Mouse (Mus musculus) urinary bladder, postnatal 36 days (tissue): Measurements from ENCODE around the gene Rnase12.
A peak's percentile ranks its signal among the peaks of the same experiment; 100 is the strongest.

ENCODE experiments used
- DNase-seq, 2 experiments: peaks; one replicate each; pipeline ENCODE4 v3.0.0; 2022; ENCODE audit warnings: low spot score in 2 of 2, mixed read lengths in 1 of 2

Gene Rnase12

GRCm38 (mm10) chr14:51057401-51057831 is at the start of gene Rnase12:
TSS of gene Rnase12 (minus strand) at chr14:51057661.
- DNase-seq, result no peak

GRCm38 (mm10) chr14:51106449-51106967 is 49.0 kb upstream of the Rnase12 start:
- DNase-seq, result no peak

GRCm38 (mm10) chr14:51104366-51104765 is 46.9 kb upstream of the Rnase12 start:
- DNase-seq, result peak in 1 of 2 experiments; percentile 39

GRCm38 (mm10) chr14:51103217-51103616 is 45.8 kb upstream of the Rnase12 start:
- DNase-seq, result peak; percentile 72 to 73

- DNase-seq, result no peak
Observed at GRCm38 (mm10) chr14:51101284-51101683, 43.8 kb upstream of the Rnase12 start.

- DNase-seq, result no peak
Observed at GRCm38 (mm10) chr14:51098921-51099320, 41.5 kb upstream of the Rnase12 start.

GRCm38 (mm10) chr14:51098300-51098699 is 40.8 kb upstream of the Rnase12 start:
- DNase-seq, result peak; percentile 68 to 74

GRCm38 (mm10) chr14:51095736-51096524 is 38.5 kb upstream of the Rnase12 start:
- DNase-seq, result peak in 1 of 2 experiments; percentile 31

GRCm38 (mm10) chr14:51094921-51095320 is 37.5 kb upstream of the Rnase12 start:
- no peak for DNase-seq

GRCm38 (mm10) chr14:51094096-51094875 is 36.8 kb upstream of the Rnase12 start:
- peak in 1 of 2 experiments; percentile 66 for DNase-seq

- peak in 1 of 2 experiments; percentile 41 for DNase-seq
Observed at GRCm38 (mm10) chr14:51093496-51093895, 36.0 kb upstream of the Rnase12 start.

GRCm38 (mm10) chr14:51092073-51092620 is 34.7 kb upstream of the Rnase12 start:
- no peak for DNase-seq

GRCm38 (mm10) chr14:51090921-51091900 is 33.8 kb upstream of the Rnase12 start, which contains the start of the genes Rnase4 and Ang:
TSS of gene Rnase4 (plus strand) at chr14:51091077.
TSS of gene Ang (plus strand) at chr14:51091150.
- DNase-seq, result peak; percentile 63 to 76

GRCm38 (mm10) chr14:51090077-51090781 is 32.8 kb upstream of the Rnase12 start:
- peak; percentile 81 to 82 for DNase-seq

- no peak for DNase-seq
Observed at GRCm38 (mm10) chr14:51089674-51090076, 32.2 kb upstream of the Rnase12 start.

- peak; percentile 96 to 98 for DNase-seq
Observed at GRCm38 (mm10) chr14:51088970-51089673, 31.7 kb upstream of the Rnase12 start.

GRCm38 (mm10) chr14:51088166-51088969 is 30.9 kb upstream of the Rnase12 start:
- peak; percentile 71 to 81 for DNase-seq

- DNase-seq, result no peak
Observed at GRCm38 (mm10) chr14:51087762-51088161, 30.3 kb upstream of the Rnase12 start.

GRCm38 (mm10) chr14:51085911-51086310 is 28.4 kb upstream of the Rnase12 start:
- DNase-seq, result no peak
